Mouse (Mus musculus) forebrain, embryonic 11.5 days (tissue): ENCODE measurements around the gene Serf2. TPM values are rescaled to one million over a fixed set of nuclear protein-coding genes. Genes with fewer than 3 reads are reported as not detected.

Experiments used
- ATAC-seq: fragments of 200-750 bp; cut with Nextera tagmentation; replicated peaks from 2 replicates; pipeline ENCODE4 v1.8.0; 2017; ENCODE audit warnings: moderate TSS enrichment; ENCODE audit not compliant: low FRiP score
- DNase-seq: peaks from one replicate; pipeline ENCODE4 v3.0.0-alpha.2; 2017; ENCODE audit warnings: low spot score
- H3K27ac ChIP-seq: fragments of 300-500 bp; sonication (generic); 2 replicates; pipeline ENCODE4 v1.5.1; 2014; ENCODE audit warnings: low read depth, low read length
- H3K27me3 ChIP-seq: fragments of 300-500 bp; sonication (generic); 2 replicates; pipeline ENCODE4 v1.6.1; 2014; ENCODE audit warnings: mild to moderate bottlenecking, low read length, mixed read lengths; ENCODE audit not compliant: control insufficient read depth, insufficient read depth
- H3K36me3 ChIP-seq: fragments of 300-500 bp; sonication (generic); 2 replicates; pipeline ENCODE4 v1.6.1; 2014; ENCODE audit warnings: mild to moderate bottlenecking, low read length, moderate library complexity, mixed read lengths; ENCODE audit not compliant: control insufficient read depth, insufficient read depth
- H3K4me1 ChIP-seq: fragments of 300-500 bp; sonication (generic); replicated peaks from 2 replicates; pipeline ENCODE4 v1.6.1; 2014; ENCODE audit warnings: low read length, mixed read lengths; ENCODE audit not compliant: control insufficient read depth, insufficient read depth
- H3K4me2 ChIP-seq: fragments of 300-500 bp; sonication (generic); 2 replicates; pipeline ENCODE4 v1.6.1; 2014; ENCODE audit warnings: low read depth, mild to moderate bottlenecking, low read length, moderate library complexity, mixed read lengths; ENCODE audit not compliant: severe bottlenecking
- H3K4me3 ChIP-seq: fragments of 300-500 bp; sonication (generic); 2 replicates; pipeline ENCODE4 v1.5.1; 2014; ENCODE audit warnings: low read depth, low read length
- H3K9ac ChIP-seq: fragments of 300-500 bp; sonication (generic); 2 replicates; pipeline ENCODE4 v1.6.1; 2014; ENCODE audit warnings: low read length
- H3K9me3 ChIP-seq: fragments of 300-500 bp; sonication (generic); 2 replicates; pipeline ENCODE4 v1.6.1; 2016; ENCODE audit warnings: low read length, mixed read lengths; ENCODE audit not compliant: control insufficient read depth
- WGBS: fragments of 180-500 bp; shearing (Covaris S2); extraction: QIAGEN DNeasy Blood & Tissue Kit; methylation state at CpG from one replicate; pipeline ENCODE4 v1.1.7; 2014; 5-methylcytosine and 5-hydroxymethylcytosine counted together
- polyA plus RNA-seq: library from polyadenylated mRNA; unstranded; fragments of >200 nt; fragmentation: Nextera tagmentation; extraction: Ambion mirVana; gene quantifications from 2 replicates; pipeline ENCODE4 v1.2.1, GENCODE M21; 2014

Gene Serf2
- polyA plus RNA-seq, result 431 and 446 TPM in 2 replicates

DNA sequence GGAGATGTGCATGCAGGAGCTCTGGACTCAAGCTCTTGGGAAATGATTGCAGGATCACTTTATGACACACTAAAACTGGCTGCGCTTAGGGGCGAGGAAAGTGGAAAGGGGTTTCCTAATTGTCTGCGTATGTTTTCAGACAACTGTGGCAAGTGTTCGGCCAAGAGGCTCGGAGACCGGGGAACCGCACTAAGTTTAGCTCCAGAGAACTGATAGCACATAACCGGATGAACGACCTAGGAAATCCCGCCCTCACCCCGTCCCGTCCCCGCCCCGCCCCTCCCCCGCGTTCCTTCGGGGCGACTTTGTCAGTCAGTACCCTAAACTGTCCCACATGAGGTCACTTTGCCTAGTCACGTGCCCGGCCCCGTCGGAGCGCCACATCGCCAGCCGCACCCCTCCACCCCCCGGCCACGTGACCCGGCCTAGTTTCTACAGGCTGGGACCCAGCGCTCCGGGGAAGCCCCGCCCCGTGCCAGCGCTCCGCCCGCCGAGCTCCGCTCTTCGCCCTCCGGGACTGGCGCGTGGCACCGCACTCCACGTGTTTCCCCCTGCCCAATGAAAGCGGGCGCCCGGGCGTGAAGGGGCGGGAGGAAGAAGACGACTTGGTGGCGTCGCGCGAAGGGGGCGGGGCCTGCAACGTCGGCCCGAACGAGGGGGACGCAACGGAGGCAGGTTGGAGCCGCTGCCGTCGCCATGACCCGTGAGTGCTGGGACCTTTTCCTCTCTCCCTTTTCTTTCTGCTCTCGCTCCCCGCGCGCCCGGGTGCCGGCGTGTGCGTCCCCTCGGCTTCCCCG, at the start of gene Serf2:
Serf2 (plus strand) TSS at position 457 of the 797 bp plus-strand sequence.
- H3K9ac ChIP-seq, result peak within 1 kb of the TSS; percentile 95
- peaks cover 8% of the 10 kb centered on the region for H3K4me1 ChIP-seq
- H3K9me3 ChIP-seq, result no peaks in the 10 kb centered on the region
- H3K36me3 ChIP-seq, result no peaks in the 10 kb centered on the region; the same call in none of the 2 replicates
- peak within 1 kb of the TSS; percentile 82 for H3K27ac ChIP-seq
- peak within 1 kb of the TSS; percentile 99 for H3K4me3 ChIP-seq
- WGBS, result under 1% methylated on average over 72 of the region's 74 CpGs
- H3K4me2 ChIP-seq, result peak within 1 kb of the TSS; percentile 94
- no peaks in the 10 kb centered on the region for H3K27me3 ChIP-seq
- peak; percentile 100 for DNase-seq
- peak; percentile 99 for ATAC-seq

GRCm38 (mm10) chr2:121403296-121403695, 45.7 kb upstream of the Serf2 start:
- Histone ChIP-seq H3K27me3 (no peaks in the 10 kb centered on the region), H3K9ac (no peak overlapping the region), H3K4me3 (no peak overlapping the region), H3K27ac (no peak overlapping the region), H3K4me2 (no peak overlapping the region), H3K36me3 (no peaks in the 10 kb centered on the region), H3K9me3 (no peaks in the 10 kb centered on the region), H3K4me1 (no peaks in the 10 kb centered on the region)
- ATAC-seq, result no peak
- no peak for DNase-seq

DNA sequence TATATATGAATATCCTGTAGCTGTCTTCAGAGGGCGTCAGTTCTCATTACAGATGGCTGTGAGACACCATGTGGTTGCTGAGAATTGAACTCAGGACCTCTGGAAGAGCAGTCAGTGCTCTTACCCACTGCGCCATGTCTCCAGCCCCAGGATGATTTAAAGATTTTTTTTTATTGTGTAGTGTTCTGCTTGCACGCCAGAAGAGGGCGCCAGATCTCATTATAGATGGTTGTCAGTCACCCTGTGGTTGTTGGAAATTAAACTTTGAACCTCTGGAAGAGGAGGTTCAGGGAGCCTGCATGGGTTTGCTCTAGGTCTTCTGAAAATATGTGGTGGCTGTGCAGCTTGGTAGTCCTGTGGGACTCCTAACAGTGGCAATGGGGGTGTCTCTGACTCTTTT, 40.8 kb upstream of the Serf2 start:
- Histone ChIP-seq H3K9me3 (no peaks in the 10 kb centered on the region), H3K4me3 (no peak overlapping the region), H3K4me1 (no peaks in the 10 kb centered on the region), H3K4me2 (no peak overlapping the region), H3K27ac (no peak overlapping the region), H3K9ac (no peak overlapping the region), H3K36me3 (no peaks in the 10 kb centered on the region), H3K27me3 (no peaks in the 10 kb centered on the region)
- 32% methylated on average over 4 of the region's 4 CpGs for WGBS
- DNase-seq, result peak; percentile 72
- no peak for ATAC-seq

GRCm38 (mm10) chr2:121412843-121413386, 36.1 kb upstream of the Serf2 start:
- DNase-seq, result no peak

GRCm38 (mm10) chr2:121413387-121414042, 35.5 kb upstream of the Serf2 start, which contains the start of the genes Pdia3 and Catsper2:
Pdia3 (plus strand) TSS chr2:121413775.
Catsper2 (minus strand) TSS chr2:121413792.
- Histone ChIP-seq H3K9ac (peak within 1 kb of the TSS; percentile 99), H3K36me3 (no peaks in the 10 kb centered on the region; the same call in 1 of the 2 replicates), H3K4me1 (0 out of 2 replicates have a peak, but pooled peaks cover 2% of the 10 kb centered on the region), H3K9me3 (no peaks in the 10 kb centered on the region), H3K4me2 (peak within 1 kb of the TSS; percentile 66), H3K4me3 (peak within 1 kb of the TSS; percentile 93), H3K27ac (peak within 1 kb of the TSS; percentile 93), H3K27me3 (no peaks in the 10 kb centered on the region)
- ATAC-seq, result peak; percentile 99
- under 1% methylated on average over 67 of the region's 68 CpGs for WGBS
- peak; percentile 99 for DNase-seq

More at GRCm38 (mm10) chr2:121412843-121413386, 36.1 kb upstream of the Serf2 start:
- Histone ChIP-seq H3K4me1 (0 out of 2 replicates have a peak, but pooled peaks cover 2% of the 10 kb centered on the region), H3K27me3 (no peaks in the 10 kb centered on the region), H3K36me3 (no peaks in the 10 kb centered on the region; the same call in 1 of the 2 replicates), H3K9me3 (no peaks in the 10 kb centered on the region), H3K27ac (peak overlapping the region; percentile 93), H3K9ac (peak overlapping the region; percentile 99), H3K4me2 (peak overlapping the region; percentile 62), H3K4me3 (peak overlapping the region; percentile 93)
- peak; percentile 19 for ATAC-seq
- 9% methylated on average over 4 of the region's 4 CpGs for WGBS

GRCm38 (mm10) chr2:121414139-121414685, 34.8 kb upstream of the Serf2 start:
- DNase-seq, result no peak

DNA sequence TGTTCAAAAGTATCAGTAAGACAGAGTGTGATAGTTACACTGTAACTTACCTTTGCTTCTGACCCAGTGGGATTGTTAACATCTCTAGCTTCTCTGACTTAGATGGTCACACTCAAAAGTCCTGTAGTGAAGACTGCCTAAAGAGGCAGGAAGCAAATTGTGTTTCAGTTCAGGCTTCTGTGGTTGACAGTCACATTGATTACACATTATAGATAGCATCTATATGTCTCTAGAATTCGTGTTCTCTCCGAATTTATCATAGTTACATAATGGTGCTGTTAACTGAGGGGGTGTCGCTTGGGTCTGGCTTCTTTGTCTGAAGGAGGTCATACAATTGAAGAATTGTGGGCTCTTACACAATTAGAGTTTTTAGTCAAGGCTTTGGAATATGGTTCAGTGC, 33.9 kb upstream of the Serf2 start:
- Histone ChIP-seq H3K27ac (no peak overlapping the region), H3K4me2 (peak overlapping the region; percentile 66), H3K27me3 (no peaks in the 10 kb centered on the region), H3K36me3 (peaks cover 3% of the 10 kb centered on the region; the same call in 1 of the 2 replicates), H3K9ac (peak overlapping the region; percentile 47), H3K9me3 (no peaks in the 10 kb centered on the region), H3K4me1 (0 out of 2 replicates have a peak, but pooled peaks cover 2% of the 10 kb centered on the region), H3K4me3 (peak overlapping the region; percentile 93)
- 74% methylated on average over 3 of the region's 3 CpGs for WGBS
- ATAC-seq (no peak), DNase-seq (no peak)

More at GRCm38 (mm10) chr2:121414139-121414685, 34.8 kb upstream of the Serf2 start:
- peak overlapping the region; percentile 93 for H3K4me3 ChIP-seq
- H3K36me3 ChIP-seq, result peaks cover 3% of the 10 kb centered on the region; the same call in 1 of the 2 replicates
- ATAC-seq, result peak; percentile 52
- H3K9me3 ChIP-seq, result no peaks in the 10 kb centered on the region
- peak overlapping the region; percentile 92 for H3K27ac ChIP-seq
- H3K27me3 ChIP-seq, result no peaks in the 10 kb centered on the region
- H3K9ac ChIP-seq, result peak overlapping the region; percentile 99
- H3K4me2 ChIP-seq, result peak overlapping the region; percentile 66
- H3K4me1 ChIP-seq, result 0 out of 2 replicates have a peak, but pooled peaks cover 2% of the 10 kb centered on the region
- under 1% methylated on average over 32 of the region's 32 CpGs for WGBS

DNA sequence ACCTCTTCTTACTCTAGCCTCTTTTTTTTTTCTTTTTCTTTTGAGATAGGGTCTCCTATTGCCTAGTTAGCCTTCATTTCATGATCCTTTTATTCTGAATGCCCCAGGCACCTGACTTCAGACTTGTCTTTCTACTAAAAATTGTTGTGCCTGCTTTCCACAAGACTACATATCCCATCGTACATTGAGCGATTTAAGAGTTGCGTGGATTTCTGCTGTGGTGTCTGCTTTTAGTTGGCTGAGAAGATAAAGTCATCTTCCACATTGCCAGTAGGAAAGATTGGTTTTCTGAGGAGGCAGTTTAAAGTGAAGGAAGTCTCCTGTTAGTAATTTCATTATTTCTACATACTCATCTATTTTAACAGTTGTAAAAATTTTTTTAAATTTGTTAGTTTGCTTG, 33.4 kb upstream of the Serf2 start:
- DNase-seq, result no peak
- no peak overlapping the region for H3K9ac ChIP-seq
- 90% methylated on average over 3 of the region's 3 CpGs for WGBS

More for the DNA sequence above, 33.4 kb upstream of the Serf2 start:
- Histone ChIP-seq H3K9me3 (no peaks in the 10 kb centered on the region), H3K36me3 (peaks cover 3% of the 10 kb centered on the region; the same call in 1 of the 2 replicates), H3K27me3 (no peaks in the 10 kb centered on the region), H3K4me1 (0 out of 2 replicates have a peak, but pooled peaks cover 2% of the 10 kb centered on the region), H3K4me3 (peak overlapping the region; percentile 93), H3K27ac (no peak overlapping the region), H3K4me2 (peak overlapping the region; percentile 66; the same call in 1 of the 2 replicates)
- ATAC-seq, result no peak
